Mouse (Mus musculus) liver, postnatal 0 days (tissue): ENCODE data around the gene Oprm1.

Experiments used
- CTCF ChIP-seq: sonication (generic); IDR thresholded peaks from 2 replicates; pipeline ENCODE4 v1.5.1; 2016; ENCODE audit warnings: antibody characterized with exemption, low read depth
- EP300 ChIP-seq: IDR thresholded peaks from 2 replicates; pipeline ENCODE4 v1.6.1; 2016; ENCODE audit warnings: antibody characterized with exemption, low read depth, mild to moderate bottlenecking

DNA sequence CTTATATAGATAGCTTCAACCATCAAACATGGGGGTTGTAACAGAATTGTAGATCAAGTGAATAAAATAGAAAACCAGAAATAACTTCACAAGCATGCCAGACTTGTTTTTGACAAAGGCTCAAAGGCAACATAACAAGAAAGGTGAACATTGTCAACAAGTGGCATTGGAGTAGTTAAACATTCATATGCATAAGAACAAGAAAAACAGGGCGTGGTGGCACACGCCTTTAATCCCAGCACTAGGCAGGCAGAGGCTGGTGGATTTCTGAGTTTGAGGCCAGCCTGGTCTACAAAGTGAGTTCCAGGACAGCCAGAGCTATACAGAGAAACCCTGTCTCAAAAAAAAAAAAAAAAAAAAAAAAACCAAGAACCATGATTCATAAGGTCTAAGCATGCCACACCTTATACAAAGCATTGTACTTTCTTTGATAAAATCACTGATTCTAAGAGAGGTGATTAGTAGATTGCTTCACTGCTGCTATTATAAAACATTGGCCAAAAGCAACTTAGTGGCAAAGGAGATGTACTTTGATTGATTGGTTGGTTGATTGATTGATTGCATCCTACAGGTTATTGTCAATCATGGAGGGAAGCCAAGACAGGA lies 120.1 kb downstream of the Oprm1 start:
- no peak for TF ChIP-seq CTCF
- TF ChIP-seq EP300: no peak
